Mouse (Mus musculus) cortical plate, adult 2 months (tissue): ENCODE measurements around the gene Stam.

Source experiments
- CTCF ChIP-seq: fragments of 200-500 bp; IDR thresholded peaks from 2 replicates; pipeline ENCODE4 v1.5.1; 2011; ENCODE audit warnings: mild to moderate bottlenecking, control low read depth, low read length; ENCODE audit not compliant: insufficient read depth; ENCODE audit errors: extremely low read depth
- POLR2A ChIP-seq: fragments of 200-500 bp; IDR thresholded peaks from 2 replicates; pipeline ENCODE4 v1.6.1; 2011; ENCODE audit warnings: mild to moderate bottlenecking, low read length, control low read depth; ENCODE audit not compliant: insufficient read depth; ENCODE audit errors: extremely low read depth

DNA sequence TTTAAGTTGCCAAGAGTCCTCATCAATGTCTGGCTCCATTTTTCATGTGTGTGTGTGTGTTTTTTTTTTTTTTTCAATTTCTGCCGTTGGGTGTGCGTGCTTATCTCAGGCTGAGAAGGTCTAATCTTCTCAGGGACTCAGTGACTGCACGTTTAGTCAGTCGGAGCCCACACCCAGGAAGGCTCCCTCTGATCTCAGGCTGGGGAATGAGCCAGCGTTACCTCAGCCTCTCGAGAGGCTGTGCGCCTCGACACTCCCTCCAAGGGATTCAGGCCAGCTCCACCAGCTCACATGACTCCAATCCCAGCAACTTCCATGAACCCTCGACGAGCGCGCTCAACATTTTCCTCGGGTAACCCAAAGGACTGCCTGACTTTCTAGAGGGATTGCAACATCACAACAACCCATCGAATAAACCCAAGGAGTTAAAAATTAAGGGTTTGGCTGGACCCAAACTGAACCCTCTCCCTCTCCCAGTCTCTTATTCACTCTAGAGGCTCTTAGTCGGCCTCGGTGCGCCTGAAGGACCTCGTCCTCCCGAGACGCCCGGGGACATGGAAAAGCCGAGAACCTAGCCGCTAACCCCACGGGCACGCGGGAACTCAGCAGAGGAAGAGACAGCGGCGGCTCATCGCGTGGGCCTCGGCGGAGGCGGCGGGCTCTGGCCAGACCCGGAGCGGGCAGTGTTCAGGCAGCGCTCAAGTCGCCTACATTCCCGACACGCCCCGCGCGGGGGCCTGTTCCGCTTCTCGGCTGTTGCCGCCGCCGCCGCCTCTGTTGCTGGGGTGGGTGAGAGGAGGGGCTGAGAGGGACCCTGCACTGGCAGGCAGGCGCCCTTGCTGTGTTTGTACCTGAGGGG is at the start of gene Stam:
- TF ChIP-seq CTCF, result no peak
- peak; percentile 82 for TF ChIP-seq POLR2A
